Mouse (Mus musculus) thymus, postnatal 36 days (tissue): ENCODE results near the gene Snx27.
A peak's percentile ranks its signal among the peaks of the same experiment; 100 is the strongest.

Source experiments
- DNase-seq, 2 experiments: peaks; one replicate each; pipeline ENCODE4 v3.0.0; 2022; ENCODE audit warnings: mixed read lengths in 2 of 2

Gene Snx27

DNA sequence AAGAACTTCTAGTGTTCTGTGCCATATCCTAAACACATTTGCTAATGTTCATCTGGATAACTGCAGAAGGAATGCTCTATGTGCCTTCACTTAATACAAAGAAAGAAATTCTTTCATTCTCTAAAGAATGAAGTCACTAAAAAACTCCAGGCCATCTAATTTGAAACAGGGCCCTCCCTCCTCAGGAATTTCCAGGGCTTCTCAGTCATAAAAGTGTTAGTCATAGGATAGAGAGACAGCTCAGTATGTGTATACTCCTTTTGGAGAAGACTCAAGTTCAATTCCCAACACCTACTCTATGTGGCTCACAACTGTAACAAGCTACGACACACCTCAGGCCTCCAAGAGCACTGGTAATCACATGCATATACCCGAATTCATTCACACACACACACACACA lies 17.0 kb downstream of the Snx27 start:
- no peak for DNase-seq

DNA sequence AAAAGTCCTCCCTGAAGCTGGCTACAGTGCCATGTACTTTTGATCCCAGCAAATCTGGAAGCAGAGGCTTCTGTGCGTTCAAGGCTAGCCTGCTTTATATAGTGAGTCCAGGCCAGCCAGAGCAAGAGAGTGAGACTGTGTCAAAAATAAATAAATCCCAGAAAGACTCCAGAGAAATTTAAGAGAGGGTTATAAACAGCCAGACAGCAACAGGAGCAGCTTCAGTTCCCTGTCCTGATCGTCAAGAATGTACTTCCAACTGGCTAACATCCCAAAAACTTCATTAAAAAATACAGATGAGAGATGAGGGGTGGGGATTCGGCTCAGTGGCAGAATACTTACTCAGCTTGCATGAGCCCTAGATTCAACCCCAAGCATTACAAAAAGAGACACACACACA lies 17.4 kb downstream of the Snx27 start:
- no peak for DNase-seq

DNA sequence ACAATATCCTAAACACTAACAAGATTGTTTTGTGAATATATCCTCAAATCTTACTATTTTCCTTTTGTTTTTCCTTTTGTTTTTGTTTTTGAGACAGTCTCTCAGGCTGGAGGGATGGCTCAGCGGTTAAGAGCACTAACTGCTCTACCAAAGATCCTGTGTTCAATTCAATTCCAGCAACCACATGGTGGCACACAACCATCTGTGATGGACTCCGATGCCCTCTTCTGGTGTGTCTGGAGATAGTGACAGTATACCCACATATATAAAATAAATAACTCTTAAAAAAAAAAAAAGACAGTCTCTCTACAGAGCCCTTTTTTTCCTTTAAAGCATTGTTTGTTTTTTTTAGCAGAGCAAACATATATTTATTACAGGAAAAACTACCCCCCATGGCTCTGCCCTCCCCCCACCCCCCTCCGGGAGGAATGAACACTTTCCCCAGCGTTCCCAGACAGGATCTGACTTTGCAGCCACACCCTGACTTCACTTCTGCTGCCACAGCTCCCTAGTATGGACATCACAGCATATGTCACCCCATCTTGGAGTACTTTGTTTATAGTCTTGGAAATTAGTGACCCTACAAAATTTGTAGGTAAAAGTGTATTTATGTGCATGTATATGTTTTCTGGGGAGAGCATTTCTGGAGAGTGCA lies 18.0 kb downstream of the Snx27 start:
- no peak for DNase-seq

DNA sequence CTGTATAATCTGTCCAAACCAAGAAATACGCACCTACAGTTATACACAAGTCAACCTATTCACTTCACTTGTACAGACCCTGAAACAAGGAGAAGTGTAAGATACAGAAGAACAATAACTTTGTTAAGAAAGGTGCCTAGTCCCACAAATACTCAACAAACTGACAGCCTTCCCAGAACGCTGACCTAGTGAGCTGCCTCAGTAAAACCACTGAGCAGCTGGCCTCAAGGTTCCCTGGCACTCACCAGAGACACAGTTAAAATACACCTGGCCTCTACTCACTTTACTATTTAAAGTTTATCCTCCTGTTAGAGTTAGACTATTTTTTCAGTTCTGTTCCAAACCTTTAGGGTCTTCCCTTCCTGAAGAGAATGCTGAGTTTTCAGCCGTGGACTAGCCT lies 19.4 kb downstream of the Snx27 start:
- no peak for DNase-seq

DNA sequence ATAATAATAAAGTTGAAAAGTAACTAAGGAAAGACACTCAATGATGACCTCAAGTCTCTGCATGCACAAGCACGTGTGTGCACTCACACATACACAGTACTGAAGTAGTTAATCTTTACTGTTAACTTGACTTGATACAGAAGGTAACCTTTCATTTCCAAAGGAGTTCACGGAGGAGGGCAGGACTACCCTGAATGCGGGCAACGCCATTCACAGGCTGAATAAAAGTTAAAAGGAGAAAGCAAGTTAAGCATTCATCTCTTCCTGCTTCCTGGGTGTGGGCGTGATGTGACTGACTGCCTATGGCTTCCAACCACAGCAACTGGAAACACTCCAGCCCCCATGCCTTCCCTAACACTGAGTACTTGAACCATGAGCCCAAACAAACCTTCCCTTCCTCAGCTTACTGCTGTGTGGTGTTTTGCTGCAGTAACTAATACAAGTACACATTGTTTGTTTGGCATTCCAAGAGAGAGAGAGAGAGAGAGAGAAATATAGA lies 22.5 kb downstream of the Snx27 start:
- DNase-seq = no peak

DNA sequence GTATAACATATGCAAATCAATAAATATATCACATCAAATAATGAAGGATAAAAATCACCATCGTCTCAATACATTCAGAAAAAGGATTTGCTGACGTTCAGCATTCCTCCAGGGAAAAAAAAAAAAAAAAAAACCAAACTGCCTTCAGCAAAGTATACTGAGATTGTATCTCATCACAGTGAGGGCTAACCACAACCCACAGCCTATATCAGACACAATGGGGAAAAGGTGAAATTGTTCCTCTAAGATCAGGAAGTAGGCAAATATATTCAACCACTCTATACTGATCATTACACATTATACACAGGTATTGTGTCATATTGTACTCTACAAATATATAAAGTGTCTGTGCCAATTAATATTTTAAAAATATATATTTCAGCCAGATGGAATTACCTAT lies 33.5 kb downstream of the Snx27 start:
- DNase-seq = no peak

DNA sequence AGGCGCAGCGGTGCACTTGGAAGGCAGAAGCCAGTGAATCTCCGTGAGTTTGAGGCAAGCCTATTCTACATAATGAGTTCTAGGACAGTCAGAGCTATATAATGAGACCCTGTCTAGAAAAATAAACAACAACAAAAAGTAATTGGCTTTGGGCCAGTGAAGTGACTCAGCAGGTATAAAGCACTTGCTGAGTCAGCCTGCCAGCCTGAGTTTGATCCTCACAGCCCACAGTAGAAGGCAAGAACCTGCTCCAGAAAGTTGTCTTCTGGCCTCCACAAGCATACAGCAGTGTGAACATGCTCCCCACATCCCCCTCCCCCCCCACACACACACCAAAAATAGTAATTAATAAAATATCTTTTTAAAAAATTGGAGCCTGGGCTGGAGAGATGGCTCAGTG lies 45.3 kb downstream of the Snx27 start:
- no peak for DNase-seq

DNA sequence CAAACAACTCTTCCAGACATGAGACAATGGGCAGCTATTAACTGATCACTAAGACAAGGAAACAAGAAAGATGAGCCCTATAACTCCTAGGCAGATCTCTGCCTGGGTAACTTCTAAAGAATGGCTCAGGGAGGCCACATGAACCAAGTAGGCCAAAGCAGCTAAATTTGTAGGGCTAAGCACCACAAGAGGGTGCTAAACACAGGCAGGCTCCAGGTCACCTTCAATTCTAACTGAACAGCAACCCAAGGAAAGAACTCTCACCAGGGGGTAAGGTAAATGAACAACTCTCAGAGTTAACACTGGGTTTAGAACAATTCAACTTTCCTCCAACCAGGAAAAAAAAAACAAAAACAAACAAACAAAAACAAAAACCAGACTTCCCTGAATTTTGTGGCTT lies 48.5 kb downstream of the Snx27 start:
- DNase-seq = peak; percentile 9 to 10

DNA sequence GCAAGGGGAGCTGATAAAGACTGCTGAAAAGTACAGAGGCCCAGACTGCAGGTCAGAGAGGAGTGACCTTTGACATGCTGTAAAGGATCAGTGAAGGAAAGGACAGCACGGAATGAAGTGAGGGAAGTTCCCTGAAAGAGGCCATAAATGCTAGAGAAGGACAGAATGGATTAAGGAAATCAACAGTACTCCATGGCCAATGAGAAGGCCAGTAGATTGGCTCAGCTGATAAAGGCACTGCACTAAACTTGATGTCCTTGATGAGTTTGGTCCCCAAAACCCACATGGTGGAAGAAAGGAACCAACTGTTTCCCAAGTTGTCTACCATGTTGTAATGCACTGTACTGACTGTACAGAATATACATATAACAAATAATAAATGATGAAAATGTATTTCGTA lies 55.8 kb downstream of the Snx27 start:
- no peak for DNase-seq

DNA sequence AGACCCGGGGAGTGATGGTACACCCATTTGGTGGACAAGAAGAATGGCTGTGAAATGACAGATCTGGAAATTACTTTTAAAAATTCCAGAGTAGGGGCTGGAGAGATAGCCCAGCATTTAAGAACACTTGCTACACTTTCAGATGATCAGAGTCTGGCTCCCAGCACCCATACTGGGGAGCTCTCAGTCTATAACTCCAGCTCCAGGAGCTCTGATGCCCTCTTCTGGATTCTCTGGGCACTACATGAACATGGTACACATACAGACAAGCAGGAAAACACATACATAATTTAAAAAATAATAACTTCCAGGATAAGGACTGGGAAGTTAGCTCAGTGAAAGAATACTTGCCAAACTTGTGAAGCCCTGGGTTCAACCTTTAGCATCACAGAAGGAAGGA lies 75.9 kb downstream of the Snx27 start:
- DNase-seq = no peak

DNA sequence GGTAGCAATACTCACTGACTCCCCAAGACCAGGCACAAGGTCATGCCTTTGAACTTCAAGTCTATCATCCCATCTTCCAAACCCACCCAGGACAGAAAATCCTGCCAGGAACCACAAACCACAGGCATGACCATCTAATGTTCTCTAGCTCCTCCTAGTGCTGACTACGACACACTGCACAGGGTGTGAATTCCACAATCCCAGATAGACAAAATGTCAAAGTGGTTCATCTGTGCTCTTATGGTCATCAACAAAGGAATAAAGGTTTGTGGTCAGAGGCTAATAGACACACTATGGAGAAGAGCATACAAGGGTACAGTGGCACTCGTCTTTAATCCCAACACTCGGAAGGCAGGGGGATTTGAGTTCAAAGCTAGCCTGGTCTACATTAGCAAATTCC lies 80.3 kb downstream of the Snx27 start:
- DNase-seq = peak in 1 of 2 experiments; percentile 16

DNA sequence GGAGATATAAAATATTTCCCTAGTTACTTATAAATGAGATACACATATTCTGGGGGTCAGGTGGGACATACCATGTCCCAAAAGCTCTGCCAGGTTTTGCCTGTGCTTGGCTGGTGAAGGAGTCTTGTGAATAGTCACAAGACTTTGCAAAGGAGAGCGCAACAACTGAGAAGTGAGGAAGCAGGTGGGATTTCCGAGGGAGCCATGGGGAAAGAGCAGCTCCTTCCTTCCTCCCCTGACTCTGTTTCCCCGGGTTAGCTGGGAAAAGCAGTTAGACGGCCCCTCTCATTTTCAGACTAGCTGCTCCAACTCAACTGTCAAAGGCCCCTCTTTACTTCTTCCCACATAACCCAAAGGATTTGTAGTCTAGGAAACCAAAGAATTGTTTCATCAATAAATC lies 85.4 kb downstream of the Snx27 start:
- no peak for DNase-seq

DNA sequence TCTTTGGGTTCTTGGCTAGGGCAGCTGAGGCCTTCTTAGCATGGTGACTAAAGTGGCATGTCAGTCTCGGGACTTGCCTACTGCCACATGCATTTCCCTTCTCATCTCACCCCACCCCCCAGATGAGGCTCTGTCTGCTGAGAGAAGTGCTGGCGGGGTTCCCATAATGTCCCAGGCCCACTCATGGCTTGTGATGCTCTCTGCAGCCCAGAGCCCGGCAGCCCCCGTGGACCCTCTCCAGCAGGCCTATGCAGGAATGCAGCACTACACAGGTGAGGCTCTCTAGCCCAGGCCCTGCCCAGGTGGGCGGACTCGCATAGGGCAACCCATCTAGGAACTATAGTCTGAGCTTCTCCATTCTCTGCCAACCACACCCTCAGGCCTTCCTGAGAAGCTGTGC lies 94.9 kb downstream of the Snx27 start:
- no peak for DNase-seq

DNA sequence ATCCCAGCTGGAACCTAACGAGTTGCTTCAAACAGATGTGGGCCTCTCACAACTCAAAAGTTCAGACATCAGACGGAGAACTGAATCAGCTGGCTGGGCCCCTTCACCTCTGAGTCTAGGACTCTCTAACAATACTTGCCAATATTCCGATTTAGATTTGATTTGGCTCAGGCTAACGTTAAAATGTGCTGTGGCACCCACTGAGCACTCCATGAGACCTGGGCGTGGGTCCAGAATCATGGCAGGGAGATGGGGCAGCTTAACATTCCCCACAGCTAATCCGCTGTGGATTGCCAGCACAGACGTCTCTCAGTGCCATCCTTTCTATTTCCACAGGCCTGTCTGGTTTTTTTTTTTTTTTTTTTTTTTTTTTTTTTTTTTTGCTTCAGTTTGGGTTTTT lies 96.6 kb downstream of the Snx27 start:
- no peak for DNase-seq

DNA sequence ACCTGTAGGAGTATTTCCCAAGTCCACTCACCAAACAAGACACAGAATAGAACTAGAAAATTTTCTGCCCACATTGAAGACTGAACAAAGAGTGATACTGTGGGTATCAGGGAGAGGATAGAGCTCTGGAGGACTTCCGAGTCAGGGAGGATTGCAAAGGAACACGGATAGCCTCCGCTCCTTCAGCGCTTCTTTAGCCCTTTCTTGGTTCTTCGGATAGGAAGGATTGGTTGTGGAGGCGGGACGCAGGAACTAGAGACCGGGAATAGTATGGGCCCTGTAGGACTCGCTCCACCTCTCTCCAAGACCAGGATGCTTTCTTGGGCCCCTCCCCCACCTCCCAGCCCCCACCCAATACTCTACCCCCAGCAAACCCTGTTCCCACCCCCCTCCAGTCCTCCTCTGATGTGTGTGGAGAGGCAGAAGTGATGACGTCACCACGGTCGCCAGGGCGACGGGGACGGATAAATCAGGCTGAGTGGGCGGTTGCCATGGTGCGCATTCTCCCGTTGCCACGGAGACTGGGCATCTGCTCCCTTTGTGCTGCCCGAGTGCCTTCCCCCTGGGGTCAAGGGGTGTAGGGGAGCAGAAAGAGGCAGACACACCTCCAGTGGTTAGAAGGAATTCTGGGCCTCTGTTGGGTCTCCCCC lies 98.6 kb downstream of the Snx27 start:
- DNase-seq = peak in 1 of 2 experiments; percentile 22

DNA sequence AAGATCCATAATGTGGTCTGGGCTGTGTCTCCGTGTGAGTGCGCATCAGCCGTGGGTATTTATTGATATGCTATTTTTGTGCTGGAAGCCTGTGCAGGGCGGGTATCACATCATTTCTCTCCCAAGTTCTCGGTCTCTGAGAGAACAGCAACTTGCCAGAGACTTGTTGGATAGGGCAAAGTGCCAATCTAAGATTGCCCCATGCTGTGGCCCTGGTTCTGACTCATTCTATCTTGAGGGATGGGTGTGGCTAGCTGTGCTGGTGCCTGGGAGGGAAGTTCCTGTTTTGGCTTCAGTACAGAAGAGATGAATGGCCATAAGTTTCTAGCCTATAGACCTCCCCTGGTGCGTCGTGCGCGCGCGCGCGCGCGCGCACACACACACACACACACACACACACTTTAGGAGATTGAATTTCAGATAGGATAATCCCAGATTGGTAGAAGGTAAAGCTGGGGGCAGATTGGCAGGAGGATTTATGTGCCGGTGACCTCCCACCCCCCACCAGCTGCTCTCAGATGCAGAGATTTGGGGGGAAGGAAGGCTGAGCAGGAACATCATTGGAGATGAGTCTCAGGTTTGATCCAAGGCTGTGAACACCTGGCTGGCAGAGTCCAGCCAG lies 99.6 kb downstream of the Snx27 start:
- no peak for DNase-seq

DNA sequence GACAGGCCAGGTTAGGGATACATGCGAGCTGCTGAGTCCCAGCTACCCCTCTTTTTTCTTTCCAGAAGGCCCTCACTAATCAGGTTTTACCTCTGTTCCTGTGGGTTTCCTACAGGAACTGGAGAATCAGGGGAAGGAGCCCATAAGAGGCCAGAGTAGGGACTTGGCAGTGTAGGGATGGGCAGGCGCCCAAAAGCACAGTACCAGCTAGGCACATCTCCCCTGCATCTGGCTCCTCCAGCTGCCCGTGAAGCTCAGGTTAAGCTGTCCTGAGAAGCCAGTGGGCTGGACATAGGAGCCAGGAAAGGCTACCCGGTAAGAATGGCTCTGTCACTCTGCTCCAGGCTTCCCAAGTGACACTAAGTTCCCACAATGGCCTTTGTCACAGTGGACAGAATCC lies 101.1 kb downstream of the Snx27 start:
- DNase-seq = no peak

DNA sequence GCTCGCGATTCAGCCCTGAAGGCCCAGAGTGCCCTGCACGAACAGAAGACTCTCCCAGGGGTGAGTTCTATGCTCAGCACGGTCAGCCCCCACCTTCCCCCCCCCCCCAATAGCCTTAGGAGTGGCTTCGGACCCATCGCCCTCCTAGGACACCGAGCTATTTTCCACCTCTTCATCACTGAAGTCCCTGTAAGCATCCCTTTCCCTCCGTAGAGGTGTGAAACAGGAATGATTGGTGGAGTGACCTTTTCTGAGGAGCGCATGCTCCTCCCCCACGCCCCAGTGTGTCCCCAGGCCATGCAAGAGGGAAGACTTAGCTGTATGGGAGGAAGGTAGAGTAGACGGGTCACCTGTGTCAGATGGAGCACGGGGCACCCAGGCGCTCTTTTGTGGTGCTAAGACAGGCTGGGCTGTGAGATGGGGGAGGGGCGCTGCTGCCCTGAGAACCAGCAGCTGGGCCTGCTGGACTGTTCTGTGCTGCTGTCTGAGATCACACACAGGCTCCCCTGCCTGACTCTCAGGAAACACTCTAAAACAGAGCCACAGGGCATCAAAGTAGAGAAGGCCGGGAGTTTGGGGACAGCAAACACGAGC lies 102.1 kb downstream of the Snx27 start, which contains the start of gene Riiad1:
Gene Riiad1, minus strand, starts transcription at position 51 of the 594 bp plus-strand sequence.
- no peak for DNase-seq

DNA sequence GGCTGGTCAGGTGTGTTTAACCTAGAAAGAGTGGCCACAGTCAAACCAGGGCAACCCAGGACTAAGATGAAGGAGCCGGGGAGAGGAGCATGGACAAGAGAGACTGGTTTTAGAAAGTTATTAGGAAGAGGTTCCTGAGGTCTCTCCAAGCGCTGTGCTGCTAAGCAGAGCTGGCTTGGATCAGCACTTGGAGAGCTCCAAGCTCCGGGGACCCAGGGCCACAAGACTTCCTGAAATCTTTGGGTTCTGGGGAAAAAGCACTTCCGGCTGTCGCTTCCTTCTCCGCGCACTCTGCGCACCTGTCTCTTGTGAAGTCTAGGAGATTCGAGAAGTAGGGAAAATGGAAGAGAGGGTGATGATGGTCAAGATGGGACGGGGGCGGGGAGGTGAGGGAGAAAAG lies 103.0 kb downstream of the Snx27 start:
- no peak for DNase-seq

DNA sequence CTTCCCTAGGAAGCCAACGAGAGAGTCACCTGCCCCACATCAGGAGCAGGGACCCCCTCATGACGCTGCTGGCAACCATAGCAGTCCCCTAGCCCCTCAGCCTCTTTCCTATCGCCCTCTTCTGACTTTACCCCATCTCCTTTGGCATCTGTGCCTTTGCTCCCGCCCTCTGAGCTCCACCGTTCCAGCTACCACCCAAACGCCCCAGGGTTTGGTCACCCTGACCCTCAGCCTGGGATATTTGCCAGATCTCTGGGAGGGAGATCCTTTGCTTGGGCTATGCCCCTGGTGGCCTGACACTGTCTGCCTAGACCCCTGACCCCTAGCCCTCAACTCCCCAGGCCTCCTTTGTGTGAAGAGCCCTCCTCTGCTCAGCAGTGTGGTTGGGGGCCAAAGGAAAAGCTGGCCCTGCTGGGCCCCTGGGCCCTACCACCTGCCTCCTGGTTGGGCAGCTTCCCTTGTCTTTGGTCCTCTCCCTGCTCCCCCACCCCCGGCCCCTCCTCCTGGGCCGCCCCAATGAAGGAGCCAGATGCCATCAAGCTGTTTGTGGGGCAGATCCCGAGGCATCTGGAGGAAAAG lies 103.8 kb downstream of the Snx27 start:
- no peak for DNase-seq

DNA sequence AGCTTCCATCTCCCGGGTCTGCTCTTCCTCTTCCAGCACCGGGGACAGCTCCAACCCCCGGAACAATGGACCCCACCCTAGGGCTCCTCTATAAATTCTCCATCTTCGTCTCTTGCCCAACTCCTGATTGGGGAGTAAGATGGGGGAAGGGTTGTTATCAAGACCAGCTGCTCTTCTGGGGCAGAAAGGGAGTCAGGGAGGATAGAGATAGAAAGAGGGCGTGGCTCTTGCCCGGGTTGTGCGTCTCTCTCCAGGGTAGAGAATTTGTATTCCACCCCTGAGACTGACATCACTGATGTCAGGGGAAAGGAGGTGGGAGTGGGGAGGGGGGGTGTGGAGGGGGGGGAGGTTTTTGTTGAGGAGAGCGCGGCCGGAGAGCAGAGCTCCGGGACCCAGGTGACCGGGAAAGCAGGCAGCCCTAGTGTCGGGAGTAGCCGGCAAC lies 104.5 kb downstream of the Snx27 start, which contains the start of gene Celf3:
Gene Celf3, plus strand, starts transcription at position 315 of the 442 bp plus-strand sequence.
- DNase-seq = no peak

DNA sequence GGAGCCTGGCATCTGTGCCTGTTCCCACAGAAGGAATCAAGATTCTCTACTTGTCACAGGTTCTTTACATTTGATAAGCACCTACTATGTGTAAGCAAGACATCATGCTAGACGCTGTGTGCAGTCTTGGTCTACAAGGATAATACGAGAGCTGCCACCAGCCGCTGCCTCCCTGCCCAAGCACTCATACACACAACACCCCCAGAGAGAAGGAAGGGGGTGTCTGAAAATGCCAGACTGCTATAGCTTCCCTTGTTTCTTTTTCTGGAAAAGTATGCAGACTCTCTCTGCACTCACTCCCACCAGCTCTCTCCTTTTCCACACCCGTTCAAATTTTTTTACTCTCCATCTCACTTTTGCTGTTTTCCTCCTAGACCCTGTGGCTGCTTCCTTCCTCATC lies 105.1 kb downstream of the Snx27 start:
- no peak for DNase-seq

DNA sequence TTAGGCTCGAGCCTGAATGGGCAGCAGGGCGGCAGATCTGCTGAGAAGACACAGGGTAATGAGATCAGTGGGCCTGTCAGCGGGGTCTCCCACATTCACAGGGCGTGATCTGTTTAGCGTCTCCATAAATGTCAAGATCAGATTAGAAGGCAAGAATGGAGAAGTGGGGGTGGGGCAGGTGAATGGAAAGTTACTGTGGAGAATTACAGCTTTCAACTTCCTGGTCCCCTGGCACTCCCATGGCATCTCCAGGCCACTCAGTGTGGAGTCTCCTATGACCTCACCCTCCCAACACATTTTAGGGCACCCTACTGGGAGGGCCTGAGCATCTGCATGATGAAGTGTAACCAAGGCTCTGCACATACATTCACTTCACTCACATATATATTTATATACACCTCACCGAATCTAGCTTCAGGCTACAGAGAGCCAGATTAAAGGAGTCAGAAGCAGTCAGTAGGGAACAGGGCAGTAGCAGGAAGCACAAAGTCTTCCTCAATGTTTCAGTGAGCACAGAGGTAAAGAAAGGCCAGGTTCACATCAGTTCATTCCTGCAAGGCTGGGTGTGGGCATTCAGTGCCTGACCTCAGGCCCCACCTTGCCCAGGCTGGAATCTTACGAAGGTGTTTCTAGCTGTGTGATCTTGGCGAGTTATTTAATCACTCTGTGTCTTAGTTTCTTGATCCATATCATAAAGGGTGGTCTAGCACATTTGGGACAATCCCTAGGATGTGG lies 106.0 kb downstream of the Snx27 start:
- DNase-seq = no peak
